Mouse (Mus musculus) leukemia stem cell, adult 10-12 weeks (primary cell): ENCODE results near the gene Elfn1. TPM values are rescaled to one million over a fixed set of nuclear protein-coding genes. Genes with fewer than 3 reads are reported as not detected.

ENCODE experiments used
- polyA plus RNA-seq: library from polyadenylated mRNA; stranded (reverse); fragments of >175 nt; gene quantifications from 2 replicates; pipeline ENCODE4 v1.2.3, GENCODE M21; 2012; ENCODE audit warnings: low replicate concordance

The Elfn1 gene
- 0.10 and 0.11 TPM in 2 replicates for polyA plus RNA-seq

DNA sequence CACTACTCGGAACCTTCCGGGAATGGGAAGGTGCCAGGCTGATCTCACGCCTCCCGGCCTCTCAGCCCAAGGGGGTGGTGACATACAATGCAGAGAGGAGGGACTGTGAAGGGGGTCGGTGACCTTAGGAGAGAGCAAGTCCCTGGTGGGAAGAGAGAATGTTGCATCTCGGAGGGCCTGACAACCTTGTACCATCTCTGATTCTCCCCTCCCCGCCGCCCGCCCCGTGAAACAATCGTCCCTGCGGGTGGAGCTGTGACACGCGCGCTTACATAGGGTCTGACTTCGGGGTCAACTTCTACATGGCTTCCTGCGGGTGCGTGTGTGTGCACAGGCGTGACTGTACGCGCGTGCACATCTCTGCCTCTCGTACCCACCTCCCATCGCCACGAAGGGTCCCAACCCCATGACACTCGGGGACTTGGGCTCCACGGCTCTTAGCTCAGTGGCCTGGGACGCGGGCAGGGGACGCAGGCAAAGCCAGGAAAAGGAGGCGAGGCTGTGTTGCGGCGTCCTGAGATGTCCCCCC is at the start of gene Elfn1:
Elfn1 (plus strand) TSS at position 230 of the 529 bp plus-strand sequence.

Other genes with a start within 250 kb of the Elfn1 start
- gene Micall2, start 171.6 kb upstream of the Elfn1 start, polyA plus RNA-seq: 58.8 and 64.8 TPM in 2 replicates
- gene Ints1, start 132.3 kb upstream of the Elfn1 start, polyA plus RNA-seq: 127 and 152 TPM in 2 replicates
- gene Mafk, start 116.4 kb upstream of the Elfn1 start, polyA plus RNA-seq: 60.1 and 77.2 TPM in 2 replicates
- gene Tmem184a, start 88.0 kb upstream of the Elfn1 start, polyA plus RNA-seq: 51.8 and 97.5 TPM in 2 replicates
- not detected in 2 replicates for gene Gm26938, start 81.5 kb upstream of the Elfn1 start, polyA plus RNA-seq
- 17.2 and 31.4 TPM in 2 replicates for gene Psmg3, start 81.1 kb upstream of the Elfn1 start, polyA plus RNA-seq